Mouse (Mus musculus) liver, embryonic 16.5 days (tissue): ENCODE measurements around the gene Sypl. TPM values are rescaled to one million over a fixed set of nuclear protein-coding genes. Genes with fewer than 3 reads are reported as not detected.

Source experiments
- polyA plus RNA-seq: library from polyadenylated mRNA; unstranded; fragments of >200 nt; fragmentation: Nextera tagmentation; extraction: Ambion mirVana; gene quantifications from 2 replicates; pipeline ENCODE4 v1.2.1, GENCODE M21; 2015

Gene Sypl
- polyA plus RNA-seq, 1 experiment from 2014 or later, result 39.0 TPM

Other genes with a start within 250 kb of the Sypl start
- gene Nampt, start 134.3 kb upstream of the Sypl start, polyA plus RNA-seq, result 11.3 TPM in 2 replicates
- gene Cdhr3, start 139.0 kb downstream of the Sypl start, polyA plus RNA-seq, result not detected in 2 replicates
- gene Atxn7l1, start 193.8 kb downstream of the Sypl start, polyA plus RNA-seq, result 13.5 and 16.8 TPM in 2 replicates